Mouse (Mus musculus): ENCODE measurements around the gene Olfr384. TPM values are rescaled to one million over a fixed set of nuclear protein-coding genes. Genes with fewer than 3 reads are reported as not detected.
"Not testable (repeated sequence)": the region's sequence is repeated elsewhere in the genome, so short reads cannot be mapped to it uniquely, and the experiment has no call there.

Olfr384 gene
- total RNA-seq (2021), result not detected
- long read RNA-seq, experiment 1, result 0 reads
- long read RNA-seq, experiment 2, result 0 reads

DNA sequence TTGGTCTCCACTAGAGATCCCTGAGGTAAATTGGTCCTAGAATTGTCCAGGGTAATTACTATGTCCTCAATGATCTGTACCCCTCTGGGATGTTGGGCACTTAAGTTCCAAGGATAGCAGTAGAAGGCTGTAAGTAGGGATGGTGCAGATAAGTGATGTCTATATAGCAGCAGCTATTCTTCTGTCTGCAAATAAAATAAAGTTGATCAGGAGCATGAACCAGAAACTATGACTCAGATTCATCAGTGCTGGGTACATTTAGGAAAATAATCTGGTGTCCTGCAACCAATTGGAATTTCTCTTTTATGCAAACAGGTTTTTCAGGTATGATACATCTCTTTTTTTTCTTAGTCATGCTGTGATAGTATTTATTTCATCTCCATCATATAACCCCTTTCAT lies at the start of gene Olfr384:
Gene Olfr384 (plus strand): TSS at position 301 of the 400 bp plus-strand sequence.
- no peak for DNase-seq

GRCm38 (mm10) chr11:73579871-73580270 lies 18.5 kb upstream of the Olfr384 start:
- DNase-seq, result no peak

DNA sequence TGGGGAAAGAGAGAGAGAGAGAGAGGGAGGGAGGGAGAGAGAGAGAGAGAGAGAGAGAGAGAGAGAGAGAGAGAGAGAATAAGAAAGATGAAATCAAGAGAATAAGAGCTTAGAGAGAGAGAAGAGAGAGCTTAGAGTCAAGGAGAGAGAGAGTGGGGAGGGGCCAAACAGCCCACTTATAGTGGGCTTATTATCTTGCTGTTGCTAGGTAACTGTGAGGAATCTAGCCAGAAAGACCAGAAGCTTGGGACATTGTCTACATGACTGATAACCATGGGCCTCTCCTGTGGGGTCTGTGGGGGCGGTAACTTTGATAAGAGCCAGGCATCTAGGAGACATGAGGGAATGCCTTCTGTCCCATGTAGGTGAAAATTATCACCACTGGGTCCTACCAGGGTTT lies 15.2 kb upstream of the Olfr384 start:
- not testable (repeated sequence) for DNase-seq

DNA sequence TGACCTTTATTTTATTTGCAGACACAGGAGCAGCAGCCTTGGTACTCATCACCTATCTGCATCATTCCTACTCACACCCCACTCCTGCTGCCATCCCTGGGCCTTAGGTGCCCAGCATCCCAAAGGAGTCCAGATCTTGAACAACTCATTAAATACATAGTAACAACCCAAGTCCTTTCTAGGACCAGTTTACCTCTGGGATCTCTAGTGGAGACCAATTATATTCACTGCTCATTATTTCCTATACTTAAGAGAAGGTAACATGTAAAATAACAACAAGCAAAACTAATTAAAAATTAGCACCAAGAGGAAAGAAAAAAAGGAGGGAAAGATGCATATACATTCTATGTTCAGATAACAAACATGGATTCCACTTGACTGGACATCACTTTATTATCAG lies 5.5 kb upstream of the Olfr384 start, which contains the start of gene Olfr385:
Gene Olfr385 (minus strand): TSS at position 101 of the 400 bp plus-strand sequence.
- DNase-seq, result no peak

Other genes starting within 250 kb of the Olfr384 start
- gene Olfr20, start 247.8 kb upstream of the Olfr384 start, total RNA-seq (2021), result not detected
- gene Olfr376, start 227.3 kb upstream of the Olfr384 start, total RNA-seq (2021), result not detected
- gene Olfr1, start 199.0 kb upstream of the Olfr384 start, total RNA-seq (2021), result not detected
- gene Olfr378, start 170.1 kb upstream of the Olfr384 start, total RNA-seq (2021), result not detected
- not detected for gene Olfr380, start 141.1 kb upstream of the Olfr384 start, total RNA-seq (2021)
- not detected for gene Olfr381, start 107.0 kb upstream of the Olfr384 start, total RNA-seq (2021)
- not detected for gene Olfr382, start 81.4 kb upstream of the Olfr384 start, total RNA-seq (2021)
- not detected for gene Olfr385, start 5.6 kb upstream of the Olfr384 start, total RNA-seq (2021)
- not detected for gene Zfp735, start 90.2 kb downstream of the Olfr384 start, total RNA-seq (2021)
- not detected for gene Olfr389, start 182.1 kb downstream of the Olfr384 start, total RNA-seq (2021)
- not detected for gene Olfr390, start 184.4 kb downstream of the Olfr384 start, total RNA-seq (2021)
- not detected for gene Olfr391-ps, start 204.5 kb downstream of the Olfr384 start, total RNA-seq (2021)
- not detected for gene Olfr392, start 218.5 kb downstream of the Olfr384 start, total RNA-seq (2021)

Data from gastrocnemius, postnatal 10 days (tissue).